Mouse (Mus musculus): Measurements from ENCODE around the gene Sfta2.

DNA sequence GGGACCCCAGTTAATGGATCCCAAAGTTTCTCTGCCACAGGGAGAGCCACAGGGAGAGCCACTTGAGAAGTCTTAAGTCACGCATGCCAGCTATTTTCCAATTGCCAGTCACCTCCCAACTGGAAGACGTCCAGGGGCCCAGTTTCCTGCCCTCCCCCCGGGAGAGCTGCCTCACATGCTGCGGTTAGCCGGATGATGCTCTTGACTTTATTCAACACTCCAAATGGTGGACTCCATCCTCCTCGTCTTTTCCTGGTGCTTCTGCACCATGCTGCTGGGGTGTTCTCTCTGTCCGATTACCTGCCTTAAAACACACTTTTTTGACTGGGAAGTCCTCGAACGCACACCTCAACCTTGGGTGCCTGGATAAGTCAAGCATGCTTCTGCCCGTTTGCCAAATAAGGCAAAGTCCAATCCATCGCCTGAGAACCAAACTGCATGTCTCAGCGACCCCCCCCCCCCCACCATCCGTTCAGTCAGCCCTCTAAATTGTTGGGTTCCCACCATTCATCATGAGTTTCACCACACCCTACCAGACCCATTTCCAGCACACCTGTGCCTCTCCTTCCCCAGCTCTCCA, 45.1 kb upstream of the Sfta2 start:
- no peak for TF ChIP-seq EP300 (IDR thresholded peaks at IDR 0.05; ENCODE audit: low read depth in 1 of 2, low read length in 2 of 2)
- TF ChIP-seq UBTF (IDR thresholded peaks at IDR 0.05; ENCODE audit: borderline replicate concordance, insufficient read depth, low read depth, low read length): no peak
- no peak for TF ChIP-seq GATA1 (IDR thresholded peaks at IDR 0.05; ENCODE audit: low read depth, low read length)
- TF ChIP-seq POLR2A (IDR thresholded peaks at IDR 0.05; ENCODE audit: control insufficient read depth in 1 of 2, insufficient read depth in 1 of 2, low read depth in 1 of 2, low read length in 2 of 2, poor library complexity in 1 of 2): no peak
- TF ChIP-seq CTCF (IDR thresholded peaks at IDR 0.05 in 2 of 3, conservative IDR thresholded peaks at IDR 0.05 in 1 of 3; ENCODE audit: control insufficient read depth in 1 of 3, insufficient read depth in 1 of 3, low read depth in 2 of 3, low read length in 3 of 3, poor library complexity in 1 of 3, severe bottlenecking in 1 of 3): no peak
- TF ChIP-seq USF2 (IDR thresholded peaks at IDR 0.05; ENCODE audit: borderline replicate concordance in 1 of 2, insufficient read depth in 1 of 2, low read depth in 1 of 2, low read length in 2 of 2): no peak
- TF ChIP-seq MEF2A (IDR thresholded peaks at IDR 0.05; ENCODE audit: extremely low read depth, insufficient replicate concordance, low read depth, low read length, poor library complexity, severe bottlenecking): no peak
- no peak for TF ChIP-seq JUND (IDR thresholded peaks at IDR 0.05; ENCODE audit: low read depth, low read length)
- no peak for TF ChIP-seq CHD1 (IDR thresholded peaks at IDR 0.05; ENCODE audit: low read depth, low read length)
- TF ChIP-seq USF1 (IDR thresholded peaks at IDR 0.05; ENCODE audit: low read depth, low read length): no peak
- TF ChIP-seq MXI1 (IDR thresholded peaks at IDR 0.05; ENCODE audit: low read depth, low read length): no peak
- TF ChIP-seq ZC3H11A (IDR thresholded peaks at IDR 0.05; ENCODE audit: low read depth, low read length): no peak
- TF ChIP-seq ZNF384 (IDR thresholded peaks at IDR 0.05; ENCODE audit: low read depth, low read length): no peak
